Mouse (Mus musculus): Measurements from ENCODE around the gene Crtc3. TPM values are rescaled to one million over a fixed set of nuclear protein-coding genes. Genes with fewer than 3 reads are reported as not detected.

Crtc3 gene
- polyA plus RNA-seq, 1 experiment from 2014 or later = 27.3 TPM

- 71% methylated on average over 9 of the region's 9 CpGs for WGBS
- no peak overlapping the region for H3K9ac ChIP-seq (ENCODE audit: low read depth, low read length)
- H3K9me3 ChIP-seq (ENCODE audit: control insufficient read depth, low read length) = no peaks in the 10 kb centered on the region
- ATAC-seq (ENCODE audit: low FRiP score, low TSS enrichment) = no peak
- H3K27me3 ChIP-seq (ENCODE audit: control insufficient read depth, insufficient read depth, low read length) = no peaks in the 10 kb centered on the region
- H3K4me1 ChIP-seq (ENCODE audit: control insufficient read depth, insufficient read depth, low read length) = no peaks in the 10 kb centered on the region
- no peaks in the 10 kb centered on the region for H3K36me3 ChIP-seq (ENCODE audit: control insufficient read depth, insufficient read depth, low read length)
- H3K4me2 ChIP-seq (replicated peaks; ENCODE audit: low read depth, low read length) = no peak overlapping the region
- H3K4me3 ChIP-seq (ENCODE audit: low read length) = no peak overlapping the region
- no peak overlapping the region for H3K27ac ChIP-seq (ENCODE audit: low read depth, low read length)
Measured at GRCm38 (mm10) chr7:80575750-80576149, 112.9 kb downstream of the Crtc3 start.

- H3K36me3 ChIP-seq (ENCODE audit: control insufficient read depth, insufficient read depth, low read length) = no peaks in the 10 kb centered on the region
- H3K4me1 ChIP-seq (ENCODE audit: control insufficient read depth, insufficient read depth, low read length) = no peaks in the 10 kb centered on the region
- H3K9ac ChIP-seq (ENCODE audit: low read depth, low read length) = no peak overlapping the region
- no peak overlapping the region for H3K4me3 ChIP-seq (ENCODE audit: low read length)
- no peak for ATAC-seq (ENCODE audit: low FRiP score, low TSS enrichment)
- whole genome bisulfite sequencing = 57% methylated on average over 3 of the region's 3 CpGs
- H3K27me3 ChIP-seq (ENCODE audit: control insufficient read depth, insufficient read depth, low read length) = no peaks in the 10 kb centered on the region
- H3K27ac ChIP-seq (ENCODE audit: low read depth, low read length) = no peak overlapping the region
- H3K4me2 ChIP-seq (replicated peaks; ENCODE audit: low read depth, low read length) = no peak overlapping the region
- no peaks in the 10 kb centered on the region for H3K9me3 ChIP-seq (ENCODE audit: control insufficient read depth, low read length)
Measured at GRCm38 (mm10) chr7:80573076-80573475, 115.6 kb downstream of the Crtc3 start.

GRCm38 (mm10) chr7:80567982-80568381 lies 120.7 kb downstream of the Crtc3 start:
- Histone ChIP-seq H3K9me3 (ENCODE audit: control insufficient read depth, low read length) (no peaks in the 10 kb centered on the region), H3K27me3 (ENCODE audit: control insufficient read depth, insufficient read depth, low read length) (no peaks in the 10 kb centered on the region), H3K4me1 (ENCODE audit: control insufficient read depth, insufficient read depth, low read length) (no peaks in the 10 kb centered on the region), H3K4me3 (ENCODE audit: low read length) (no peak overlapping the region), H3K9ac (ENCODE audit: low read depth, low read length) (no peak overlapping the region), H3K4me2 (replicated peaks; ENCODE audit: low read depth, low read length) (no peak overlapping the region), H3K36me3 (ENCODE audit: control insufficient read depth, insufficient read depth, low read length) (no peaks in the 10 kb centered on the region), H3K27ac (ENCODE audit: low read depth, low read length) (no peak overlapping the region)
- 84% methylated on average over 8 of the region's 8 CpGs for WGBS
- ATAC-seq (ENCODE audit: low FRiP score, low TSS enrichment) = no peak

GRCm38 (mm10) chr7:80561931-80562330 lies 126.7 kb downstream of the Crtc3 start:
- Histone ChIP-seq H3K36me3 (ENCODE audit: control insufficient read depth, insufficient read depth, low read length) (no peaks in the 10 kb centered on the region), H3K9ac (ENCODE audit: low read depth, low read length) (no peak overlapping the region), H3K27ac (ENCODE audit: low read depth, low read length) (no peak overlapping the region), H3K4me3 (ENCODE audit: low read length) (no peak overlapping the region), H3K4me1 (ENCODE audit: control insufficient read depth, insufficient read depth, low read length) (no peaks in the 10 kb centered on the region), H3K27me3 (ENCODE audit: control insufficient read depth, insufficient read depth, low read length) (no peaks in the 10 kb centered on the region), H3K9me3 (ENCODE audit: control insufficient read depth, low read length) (no peaks in the 10 kb centered on the region), H3K4me2 (replicated peaks; ENCODE audit: low read depth, low read length) (no peak overlapping the region)
- ATAC-seq (ENCODE audit: low FRiP score, low TSS enrichment) = no peak
- WGBS = 57% methylated on average over 5 of the region's 5 CpGs

- Histone ChIP-seq H3K9ac (ENCODE audit: low read depth, low read length) (no peak overlapping the region), H3K4me1 (ENCODE audit: control insufficient read depth, insufficient read depth, low read length) (no peaks in the 10 kb centered on the region), H3K4me2 (replicated peaks; ENCODE audit: low read depth, low read length) (no peak overlapping the region), H3K4me3 (ENCODE audit: low read length) (no peak overlapping the region), H3K9me3 (ENCODE audit: control insufficient read depth, low read length) (no peaks in the 10 kb centered on the region), H3K27ac (ENCODE audit: low read depth, low read length) (no peak overlapping the region), H3K36me3 (ENCODE audit: control insufficient read depth, insufficient read depth, low read length) (no peaks in the 10 kb centered on the region), H3K27me3 (ENCODE audit: control insufficient read depth, insufficient read depth, low read length) (no peaks in the 10 kb centered on the region)
- 60% methylated on average over 9 of the region's 9 CpGs for WGBS
- ATAC-seq (ENCODE audit: low FRiP score, low TSS enrichment) = no peak
Measured at GRCm38 (mm10) chr7:80561271-80561670, 127.4 kb downstream of the Crtc3 start.

- no peak for ATAC-seq (ENCODE audit: low FRiP score, low TSS enrichment)
- Histone ChIP-seq H3K27ac (ENCODE audit: low read depth, low read length) (no peak overlapping the region), H3K9ac (ENCODE audit: low read depth, low read length) (no peak overlapping the region), H3K4me2 (replicated peaks; ENCODE audit: low read depth, low read length) (no peak overlapping the region), H3K4me1 (ENCODE audit: control insufficient read depth, insufficient read depth, low read length) (0 out of 2 replicates have a peak, but pooled peaks cover 5% of the 10 kb centered on the region), H3K36me3 (ENCODE audit: control insufficient read depth, insufficient read depth, low read length) (no peaks in the 10 kb centered on the region), H3K4me3 (ENCODE audit: low read length) (no peak overlapping the region), H3K9me3 (ENCODE audit: control insufficient read depth, low read length) (no peaks in the 10 kb centered on the region), H3K27me3 (ENCODE audit: control insufficient read depth, insufficient read depth, low read length) (no peaks in the 10 kb centered on the region)
- WGBS = 70% methylated on average over 5 of the region's 5 CpGs
Measured at GRCm38 (mm10) chr7:80558572-80558971, 130.1 kb downstream of the Crtc3 start.

GRCm38 (mm10) chr7:80558101-80558500 lies 130.6 kb downstream of the Crtc3 start:
- Histone ChIP-seq H3K4me3 (ENCODE audit: low read length) (no peak overlapping the region), H3K36me3 (ENCODE audit: control insufficient read depth, insufficient read depth, low read length) (no peaks in the 10 kb centered on the region), H3K9ac (ENCODE audit: low read depth, low read length) (no peak overlapping the region), H3K27ac (ENCODE audit: low read depth, low read length) (no peak overlapping the region), H3K27me3 (ENCODE audit: control insufficient read depth, insufficient read depth, low read length) (no peaks in the 10 kb centered on the region), H3K9me3 (ENCODE audit: control insufficient read depth, low read length) (no peaks in the 10 kb centered on the region), H3K4me1 (ENCODE audit: control insufficient read depth, insufficient read depth, low read length) (0 out of 2 replicates have a peak, but pooled peaks cover 5% of the 10 kb centered on the region), H3K4me2 (replicated peaks; ENCODE audit: low read depth, low read length) (no peak overlapping the region)
- 42% methylated on average over 8 of the region's 8 CpGs for WGBS
- no peak for ATAC-seq (ENCODE audit: low FRiP score, low TSS enrichment)

GRCm38 (mm10) chr7:80557161-80557560 lies 131.5 kb downstream of the Crtc3 start:
- WGBS = 76% methylated on average over 4 of the region's 4 CpGs
- Histone ChIP-seq H3K4me2 (replicated peaks; ENCODE audit: low read depth, low read length) (no peak overlapping the region), H3K4me3 (ENCODE audit: low read length) (no peak overlapping the region), H3K36me3 (ENCODE audit: control insufficient read depth, insufficient read depth, low read length) (no peaks in the 10 kb centered on the region), H3K27me3 (ENCODE audit: control insufficient read depth, insufficient read depth, low read length) (no peaks in the 10 kb centered on the region), H3K27ac (ENCODE audit: low read depth, low read length) (no peak overlapping the region), H3K9ac (ENCODE audit: low read depth, low read length) (no peak overlapping the region), H3K9me3 (ENCODE audit: control insufficient read depth, low read length) (no peaks in the 10 kb centered on the region), H3K4me1 (ENCODE audit: control insufficient read depth, insufficient read depth, low read length) (0 out of 2 replicates have a peak, but pooled peaks cover 5% of the 10 kb centered on the region)
- no peak for ATAC-seq (ENCODE audit: low FRiP score, low TSS enrichment)

- no peaks in the 10 kb centered on the region for H3K36me3 ChIP-seq (ENCODE audit: control insufficient read depth, insufficient read depth, low read length)
- ATAC-seq (ENCODE audit: low FRiP score, low TSS enrichment) = no peak
Measured at GRCm38 (mm10) chr7:80556166-80556565, 132.5 kb downstream of the Crtc3 start.

More at GRCm38 (mm10) chr7:80556166-80556565, 132.5 kb downstream of the Crtc3 start:
- H3K4me2 ChIP-seq (replicated peaks; ENCODE audit: low read depth, low read length) = no peak overlapping the region
- 88% methylated on average over 3 of the region's 3 CpGs for WGBS
- no peaks in the 10 kb centered on the region for H3K27me3 ChIP-seq (ENCODE audit: control insufficient read depth, insufficient read depth, low read length)
- no peak overlapping the region for H3K4me3 ChIP-seq (ENCODE audit: low read length)
- H3K9ac ChIP-seq (ENCODE audit: low read depth, low read length) = no peak overlapping the region
- H3K4me1 ChIP-seq (ENCODE audit: control insufficient read depth, insufficient read depth, low read length) = 0 out of 2 replicates have a peak, but pooled peaks cover 5% of the 10 kb centered on the region
- no peak overlapping the region for H3K27ac ChIP-seq (ENCODE audit: low read depth, low read length)
- no peaks in the 10 kb centered on the region for H3K9me3 ChIP-seq (ENCODE audit: control insufficient read depth, low read length)
